ENCODE assay signal across 22 mouse cellular contexts in the genomic region with DNA sequence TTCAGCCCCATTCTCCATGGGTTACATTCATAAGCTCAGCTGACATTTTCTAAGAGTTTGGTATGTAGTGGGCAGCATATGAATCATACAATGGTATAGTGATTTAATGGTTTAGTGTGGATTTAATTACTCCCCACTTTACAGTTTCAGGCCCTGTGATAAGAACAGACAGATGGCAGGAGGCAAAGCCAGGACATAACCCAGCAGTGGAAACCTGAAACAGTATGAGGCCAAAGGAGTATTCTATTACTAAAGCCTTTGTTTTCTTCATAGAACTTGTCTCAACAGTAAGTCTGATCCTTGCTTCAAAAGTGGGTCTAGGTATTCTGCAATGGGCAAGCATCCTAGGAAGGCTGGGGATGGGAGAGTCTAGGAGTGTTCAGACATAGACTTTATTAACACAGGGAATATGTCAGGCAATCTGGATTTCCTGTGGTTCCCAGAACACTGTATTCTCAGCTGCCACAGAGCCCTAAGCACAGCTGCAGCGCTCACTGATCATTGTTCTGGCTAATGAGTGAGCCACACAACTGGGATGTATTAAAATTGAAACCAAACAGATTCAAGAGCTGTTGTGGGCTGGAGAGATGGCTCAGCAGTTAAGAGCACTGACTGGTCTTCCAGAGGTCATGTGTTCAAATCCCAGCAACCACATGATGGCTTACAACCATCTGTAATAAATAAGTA.
"Had no signal": no experiment of that assay in that cellular context is flagged by ENCODE, and none has a peak within 500 bp of the region (broad histone marks: within the 10 kb centered on the region; RNA-seq: fewer than 3 reads in every experiment).

No protein-coding gene starts in this region.

- H3K4me1 ChIP-seq: kidney, embryonic 15.5 days; limb, embryonic 15.5 days; liver, embryonic 12.5 days; liver, embryonic 15.5 days; lung, embryonic 15.5 days; neural tube, embryonic 13.5 days; stomach, embryonic 15.5 days had no signal

- H3K9ac ChIP-seq: kidney, embryonic 15.5 days; limb, embryonic 15.5 days; liver, embryonic 12.5 days; liver, embryonic 15.5 days; lung, embryonic 15.5 days; neural tube, embryonic 13.5 days; stomach, embryonic 15.5 days had no signal

- H3K27ac ChIP-seq: kidney, embryonic 15.5 days; limb, embryonic 15.5 days; liver, embryonic 12.5 days; liver, embryonic 15.5 days; lung, embryonic 15.5 days; neural tube, embryonic 13.5 days; stomach, embryonic 15.5 days had no signal

- H3K36me3 ChIP-seq: kidney, embryonic 15.5 days; limb, embryonic 15.5 days; liver, embryonic 12.5 days; liver, embryonic 15.5 days; lung, embryonic 15.5 days; neural tube, embryonic 13.5 days; stomach, embryonic 15.5 days had no signal

- H3K9me3 ChIP-seq: kidney, embryonic 15.5 days; limb, embryonic 15.5 days; liver, embryonic 12.5 days; liver, embryonic 15.5 days; lung, embryonic 15.5 days; neural tube, embryonic 13.5 days; stomach, embryonic 15.5 days had no signal

- DNase-seq: kidney, adult 11 months; kidney, adult 8-10 months; kidney, postnatal 10 days; kidney, postnatal 36 days; left cerebral cortex, postnatal 4 days; lung, adult 18-20 months; lung, postnatal 10 days; lung, postnatal 36 days; midbrain, embryonic 14.5 days; retina, postnatal 1 day; right cerebral cortex, postnatal 25 days; spleen, adult 18-20 months; thymus, adult 18-20 months; thymus, postnatal 36 days had no signal

- H3K27me3 ChIP-seq: kidney, embryonic 15.5 days; limb, embryonic 15.5 days; liver, embryonic 12.5 days; liver, embryonic 15.5 days; lung, embryonic 15.5 days; neural tube, embryonic 13.5 days; stomach, embryonic 15.5 days had no signal

- H3K4me3 ChIP-seq: kidney, embryonic 15.5 days; limb, embryonic 15.5 days; liver, embryonic 12.5 days; liver, embryonic 15.5 days; lung, embryonic 15.5 days; neural tube, embryonic 13.5 days; stomach, embryonic 15.5 days had no signal

- ATAC-seq: liver, embryonic 12.5 days had no signal

- H3K4me2 ChIP-seq: kidney, embryonic 15.5 days; limb, embryonic 15.5 days; liver, embryonic 12.5 days; liver, embryonic 15.5 days; lung, embryonic 15.5 days; midbrain, embryonic 11.5 days; neural tube, embryonic 13.5 days; stomach, embryonic 15.5 days had no signal
